Mouse (Mus musculus) small intestine, adult 2 months (tissue): ENCODE data around the gene Morn5. TPM values are rescaled to one million over a fixed set of nuclear protein-coding genes. Genes with fewer than 3 reads are reported as not detected.

Source experiments
- H3K27ac ChIP-seq: fragments of 200-500 bp; 2 replicates; pipeline ENCODE4 v1.5.1; 2012; ENCODE audit warnings: low read depth, low read length, control low read depth, inconsistent platforms; ENCODE audit not compliant: insufficient read depth
- H3K27me3 ChIP-seq: fragments of 200-500 bp; 2 replicates; pipeline ENCODE4 v1.6.1; 2012; ENCODE audit warnings: mild to moderate bottlenecking, moderate library complexity, low read length, inconsistent platforms; ENCODE audit not compliant: control insufficient read depth, insufficient read depth
- H3K36me3 ChIP-seq: fragments of 200-500 bp; 2 replicates; pipeline ENCODE4 v1.6.1; 2012; ENCODE audit warnings: mild to moderate bottlenecking, low read length, control low read depth, inconsistent platforms; ENCODE audit not compliant: control insufficient read depth, insufficient read depth
- H3K4me1 ChIP-seq: fragments of 200-500 bp; 2 replicates; pipeline ENCODE4 v1.6.1; 2012; ENCODE audit warnings: low read length, inconsistent platforms, mixed read lengths; ENCODE audit not compliant: control insufficient read depth, insufficient read depth, insufficient read length
- H3K4me3 ChIP-seq: fragments of 200-500 bp; 2 replicates; pipeline ENCODE4 v1.5.1; 2012; ENCODE audit warnings: low read depth, mild to moderate bottlenecking, control low read depth, inconsistent platforms, low read length, moderate library complexity
- CTCF ChIP-seq: fragments of 200-500 bp; IDR thresholded peaks from 2 replicates; pipeline ENCODE4 v1.5.1; 2012; ENCODE audit warnings: low read depth, mild to moderate bottlenecking, control low read depth, inconsistent platforms, low read length, moderate library complexity, mixed read lengths; ENCODE audit not compliant: insufficient replicate concordance, insufficient read length; ENCODE audit errors: extremely low read depth
- POLR2A ChIP-seq: fragments of 200-500 bp; IDR thresholded peaks from 2 replicates; pipeline ENCODE4 v1.6.1; 2012; ENCODE audit warnings: low read depth, mild to moderate bottlenecking, control low read depth, inconsistent platforms, low read length, moderate library complexity
- WGBS: fragments of 180-500 bp; shearing (Covaris S2); methylation state at CpG from one replicate; pipeline ENCODE4 v1.1.7; 2018; 5-methylcytosine and 5-hydroxymethylcytosine counted together
- polyA plus RNA-seq: library from polyadenylated mRNA; depleted of rRNA; stranded (reverse); fragments of >200 nt; gene quantifications from 2 replicates; pipeline ENCODE4 v1.2.3, GENCODE M21; 2012

Gene Morn5
- polyA plus RNA-seq, 1 experiment, result not detected

DNA sequence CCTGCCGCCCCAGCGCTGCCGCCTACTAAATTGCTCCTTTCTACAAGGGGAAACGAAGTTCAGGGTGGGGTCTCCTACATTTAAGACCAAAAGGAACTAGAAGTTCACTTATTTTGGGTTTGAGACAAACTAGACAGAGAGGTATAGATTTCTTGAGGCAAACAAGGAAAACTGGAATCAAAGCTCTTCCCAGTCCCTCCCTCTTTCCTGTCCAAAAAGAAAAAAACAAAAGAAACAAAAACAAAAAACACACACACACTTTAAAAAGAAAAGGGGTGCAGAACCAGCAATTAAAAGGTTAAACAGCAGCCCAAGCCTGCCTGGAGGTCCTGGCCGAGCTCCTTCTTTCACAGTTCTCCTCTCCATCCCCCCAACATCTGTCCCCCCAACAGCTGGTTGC is 48.8 kb downstream of the Morn5 start:
- Histone ChIP-seq H3K36me3 (no peaks in the 10 kb centered on the region), H3K4me1 (peaks cover 6% of the 10 kb centered on the region; the same call in 1 of the 2 replicates), H3K27me3 (peaks cover 82% of the 10 kb centered on the region), H3K27ac (no peak overlapping the region), H3K4me3 (no peak overlapping the region)
- WGBS, result 20% methylated on average over 5 of the region's 5 CpGs
- TF ChIP-seq CTCF (no peak), POLR2A (no peak)

GRCm38 (mm10) chr2:36099739-36100138 is 50.5 kb downstream of the Morn5 start:
- Histone ChIP-seq H3K4me1 (peaks cover 6% of the 10 kb centered on the region; the same call in 1 of the 2 replicates), H3K27me3 (peaks cover 85% of the 10 kb centered on the region), H3K27ac (no peak overlapping the region), H3K4me3 (no peak overlapping the region), H3K36me3 (no peaks in the 10 kb centered on the region)
- 14% methylated on average over 6 of the region's 6 CpGs for WGBS
- TF ChIP-seq POLR2A (no peak), CTCF (no peak)

DNA sequence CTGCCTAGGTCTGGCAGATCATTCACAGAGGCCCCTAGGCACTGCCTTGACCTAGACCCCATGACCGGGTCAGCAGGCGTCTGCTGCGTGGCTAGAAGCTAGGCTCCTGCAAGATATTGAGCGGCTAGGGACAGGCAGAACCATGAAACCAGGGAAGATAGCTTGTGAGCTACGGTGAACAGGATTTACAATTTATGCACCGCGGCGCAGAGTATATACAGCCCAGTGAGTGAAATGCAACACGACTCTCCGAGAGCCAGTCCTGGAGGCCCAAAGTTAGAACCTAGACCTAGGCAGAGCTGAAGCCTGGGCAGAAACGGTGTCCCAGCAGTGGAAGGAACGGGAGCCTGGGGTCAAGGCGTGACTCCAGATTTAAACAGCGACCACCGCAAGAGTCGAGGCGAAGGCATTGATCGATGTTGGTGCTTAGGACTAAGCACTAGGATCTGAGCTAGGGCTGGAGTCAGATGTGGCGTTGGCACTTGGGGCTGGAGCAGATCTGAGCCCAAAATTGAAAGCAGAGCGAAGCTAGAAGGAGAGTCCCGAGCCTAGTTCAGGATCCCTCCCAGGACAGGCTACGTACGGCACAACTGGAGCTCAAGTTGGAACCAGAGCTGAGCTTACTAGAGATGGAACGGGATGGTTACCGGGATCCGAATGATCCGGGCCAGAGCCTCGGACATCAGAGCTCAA is 52.8 kb downstream of the Morn5 start:
- H3K27me3 ChIP-seq, result peaks cover 82% of the 10 kb centered on the region
- no peak overlapping the region for H3K27ac ChIP-seq
- H3K4me3 ChIP-seq, result no peak overlapping the region
- TF ChIP-seq CTCF, result no peak
- TF ChIP-seq POLR2A, result no peak
- no peaks in the 10 kb centered on the region for H3K36me3 ChIP-seq
- H3K4me1 ChIP-seq, result peaks cover 6% of the 10 kb centered on the region; the same call in 1 of the 2 replicates
- WGBS, result 9% methylated on average over 28 of the region's 28 CpGs

- 5% methylated on average over 21 of the region's 21 CpGs for WGBS
These were observed 53.3 kb downstream of the Morn5 start for GRCm38 (mm10) chr2:36102559-36102946.

GRCm38 (mm10) chr2:36103069-36103554 is 53.9 kb downstream of the Morn5 start:
- H3K36me3 ChIP-seq, result no peaks in the 10 kb centered on the region
- 6% methylated on average over 21 of the region's 21 CpGs for WGBS
- H3K4me1 ChIP-seq, result peaks cover 6% of the 10 kb centered on the region; the same call in 1 of the 2 replicates
- H3K27me3 ChIP-seq, result peaks cover 80% of the 10 kb centered on the region
- H3K27ac ChIP-seq, result no peak overlapping the region
- H3K4me3 ChIP-seq, result peak overlapping the region; percentile 12
- TF ChIP-seq CTCF, result no peak
- no peak for TF ChIP-seq POLR2A

More at GRCm38 (mm10) chr2:36102559-36102946, 53.3 kb downstream of the Morn5 start:
- H3K27me3 ChIP-seq, result peaks cover 81% of the 10 kb centered on the region
- no peak overlapping the region for H3K27ac ChIP-seq
- H3K4me3 ChIP-seq, result no peak overlapping the region
- TF ChIP-seq CTCF, result no peak
- TF ChIP-seq POLR2A, result no peak
- no peaks in the 10 kb centered on the region for H3K36me3 ChIP-seq
- peaks cover 6% of the 10 kb centered on the region; the same call in 1 of the 2 replicates for H3K4me1 ChIP-seq

DNA sequence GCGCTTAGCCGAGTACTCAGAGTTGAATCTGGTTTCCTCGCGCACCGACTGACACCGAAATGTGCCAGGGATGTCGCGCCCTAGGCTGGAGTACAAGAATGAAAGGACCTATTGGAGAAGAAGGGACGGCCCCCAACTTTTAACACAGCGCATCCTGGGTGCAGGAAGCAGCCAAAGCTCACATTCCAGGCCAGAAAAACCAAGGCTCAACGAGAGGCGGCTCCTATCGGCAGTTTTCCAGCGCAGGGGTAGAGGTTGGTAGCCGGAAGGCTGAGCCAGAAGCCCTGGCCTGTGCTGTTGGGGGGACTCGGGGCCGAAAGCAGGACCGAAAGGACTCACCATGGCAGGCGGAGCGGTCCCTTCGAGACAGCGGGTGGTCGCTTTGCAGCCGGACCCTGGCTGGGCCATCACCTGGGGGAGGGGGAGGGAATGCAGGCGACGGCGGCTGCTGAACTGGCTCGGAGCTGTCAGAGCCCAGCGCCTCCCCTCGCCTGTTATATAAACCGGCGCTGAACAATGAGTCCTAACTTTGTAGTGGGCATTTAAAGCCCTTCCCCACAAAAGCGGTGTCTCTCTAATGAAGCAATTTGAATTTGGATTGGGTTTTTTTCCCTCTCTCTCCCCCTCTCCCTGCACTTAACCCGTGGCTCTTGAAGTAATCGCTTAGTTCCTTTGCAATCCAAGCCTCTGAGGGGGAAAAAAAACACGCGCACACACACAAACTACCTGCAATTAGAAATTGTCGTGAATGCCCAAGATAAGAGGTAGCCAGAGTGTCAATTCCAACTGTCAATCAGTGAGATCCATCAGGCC is 54.5 kb downstream of the Morn5 start:
- no peaks in the 10 kb centered on the region for H3K36me3 ChIP-seq
- H3K27ac ChIP-seq, result no peak overlapping the region
- peaks cover 6% of the 10 kb centered on the region; the same call in 1 of the 2 replicates for H3K4me1 ChIP-seq
- H3K27me3 ChIP-seq, result peaks cover 79% of the 10 kb centered on the region
- 3% methylated on average over 38 of the region's 38 CpGs for WGBS
- TF ChIP-seq POLR2A, result no peak
- no peak for TF ChIP-seq CTCF
- peak overlapping the region; percentile 12 for H3K4me3 ChIP-seq

GRCm38 (mm10) chr2:36104436-36104955 is 55.2 kb downstream of the Morn5 start:
- Histone ChIP-seq H3K36me3 (no peaks in the 10 kb centered on the region), H3K27me3 (peaks cover 76% of the 10 kb centered on the region), H3K4me1 (peaks cover 6% of the 10 kb centered on the region; the same call in 1 of the 2 replicates), H3K27ac (no peak overlapping the region), H3K4me3 (peak overlapping the region; percentile 43)
- WGBS, result 2% methylated on average over 32 of the region's 32 CpGs
- TF ChIP-seq CTCF (no peak), POLR2A (no peak)
